Mouse (Mus musculus): Measurements from ENCODE around the gene Flt4. TPM values are rescaled to one million over a fixed set of nuclear protein-coding genes. Genes with fewer than 3 reads are reported as not detected.

Flt4 gene
- total RNA-seq, 2 experiments from 2014 or later = 2.2 to 2.5 TPM

DNA sequence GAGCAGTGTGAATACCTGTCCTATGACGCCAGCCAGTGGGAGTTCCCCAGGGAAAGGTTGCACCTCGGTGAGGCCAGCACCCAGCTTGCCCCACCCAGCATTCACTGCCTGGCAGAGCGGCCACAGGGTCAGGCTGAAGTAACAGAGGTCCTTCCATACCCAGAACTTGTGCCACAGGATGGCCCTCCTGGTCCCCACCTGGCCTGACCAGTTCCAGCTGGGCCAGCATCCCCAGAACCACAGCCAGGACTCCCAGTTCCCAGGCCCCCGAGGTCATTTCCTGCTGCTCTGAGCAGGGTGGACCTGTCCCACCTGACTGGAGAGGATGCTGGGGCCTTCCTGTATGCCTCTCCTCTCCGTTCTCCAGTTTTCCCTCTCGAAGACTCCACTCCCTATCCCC is 26.6 kb downstream of the Flt4 start:
- no peak for DNase-seq (ENCODE audit: low spot score in 2 of 2)
- intact Hi-C loops (cut with DNase I) = no loop called here

DNA sequence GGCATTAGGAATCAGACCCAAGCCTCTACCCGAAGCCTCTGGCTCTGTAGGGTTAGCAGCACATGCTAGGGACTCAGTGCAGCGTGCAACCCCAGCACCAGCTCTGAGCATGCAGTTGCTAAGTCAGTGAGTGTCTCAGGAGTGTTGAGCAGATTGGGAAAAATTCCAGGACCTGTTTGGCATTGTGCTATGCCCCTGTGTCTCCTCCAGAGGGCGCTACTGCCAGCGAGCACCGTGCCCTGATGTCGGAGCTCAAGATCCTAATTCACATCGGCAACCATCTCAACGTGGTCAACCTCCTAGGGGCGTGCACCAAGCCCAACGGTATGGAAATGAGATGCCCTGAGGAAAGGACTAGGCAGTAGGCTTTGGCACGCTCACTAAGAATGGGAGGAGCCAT is 27.4 kb downstream of the Flt4 start:
- intact Hi-C loops (cut with DNase I) = no loop called here
- DNase-seq (ENCODE audit: low spot score in 2 of 2) = no peak

DNA sequence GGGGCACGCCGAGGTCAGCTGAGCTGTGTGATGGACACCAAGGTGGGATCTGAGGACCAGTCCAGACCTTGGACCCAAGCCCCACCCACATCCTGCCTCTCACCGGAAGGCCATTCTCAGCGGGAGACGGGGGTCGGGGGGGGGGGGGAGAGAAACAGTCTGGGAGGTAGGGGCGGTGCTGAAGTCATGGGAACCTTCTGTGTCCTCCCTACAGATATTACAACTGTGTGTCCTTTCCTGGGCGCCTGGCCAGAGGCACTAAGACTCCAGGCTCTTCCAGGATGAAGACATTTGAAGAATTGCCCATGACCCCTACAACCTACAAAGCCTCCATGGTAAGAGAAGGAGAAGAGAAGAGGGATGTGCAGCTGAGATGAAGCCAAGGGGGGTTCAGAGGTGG is 36.6 kb downstream of the Flt4 start:
- intact Hi-C loops (cut with DNase I) = no loop called here
- DNase-seq (ENCODE audit: low spot score in 2 of 2) = no peak

DNA sequence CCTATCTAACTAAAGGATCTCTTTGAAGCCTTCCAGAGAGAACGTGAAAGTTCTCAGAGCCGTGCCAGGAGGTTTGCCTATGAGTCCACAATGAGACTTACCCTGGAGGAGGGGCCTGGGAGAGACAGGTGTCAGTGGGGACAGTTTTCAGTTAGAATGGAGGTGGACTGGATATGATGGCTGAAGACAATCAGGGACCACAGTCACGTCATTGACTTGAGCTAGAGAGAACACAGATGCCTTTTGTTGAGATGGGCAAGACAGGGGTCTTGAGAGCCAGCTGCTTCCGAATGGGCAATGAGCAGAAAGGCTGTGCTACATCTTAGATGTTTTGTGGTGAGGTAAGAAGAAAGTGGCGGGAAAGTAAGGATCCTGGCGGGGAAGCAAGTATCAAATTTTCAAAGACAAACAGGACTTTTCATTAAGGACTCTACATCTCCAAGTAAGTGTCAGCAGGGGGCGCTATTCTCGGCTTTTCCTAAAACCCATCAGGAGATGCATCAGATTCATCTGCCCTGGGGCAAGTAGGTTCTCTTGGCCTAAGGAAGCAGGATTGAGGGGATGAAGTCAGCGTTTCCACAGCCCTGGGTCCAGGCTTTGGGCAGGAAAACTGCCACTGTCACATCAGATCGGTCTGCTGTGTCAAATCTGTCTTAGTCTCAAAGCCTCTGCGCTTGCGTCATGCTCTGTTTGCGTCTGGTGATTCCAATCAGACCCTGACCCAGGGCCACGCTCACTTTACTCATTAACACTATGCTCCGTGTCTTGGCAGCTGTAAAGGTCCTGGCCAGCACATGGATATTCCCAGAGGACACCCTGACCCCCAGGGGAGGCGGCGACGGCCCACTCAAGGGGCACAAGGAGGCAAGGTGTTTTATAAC is 41.3 kb downstream of the Flt4 start:
- intact Hi-C loops (cut with DNase I) = loop anchor here (5.0 kb wide), 2 partner anchors 62 to 197 kb away; partner anchors contain the start of genes Cnot6 and Mapk9
- DNase-seq (ENCODE audit: low spot score in 2 of 2) = no peak

DNA sequence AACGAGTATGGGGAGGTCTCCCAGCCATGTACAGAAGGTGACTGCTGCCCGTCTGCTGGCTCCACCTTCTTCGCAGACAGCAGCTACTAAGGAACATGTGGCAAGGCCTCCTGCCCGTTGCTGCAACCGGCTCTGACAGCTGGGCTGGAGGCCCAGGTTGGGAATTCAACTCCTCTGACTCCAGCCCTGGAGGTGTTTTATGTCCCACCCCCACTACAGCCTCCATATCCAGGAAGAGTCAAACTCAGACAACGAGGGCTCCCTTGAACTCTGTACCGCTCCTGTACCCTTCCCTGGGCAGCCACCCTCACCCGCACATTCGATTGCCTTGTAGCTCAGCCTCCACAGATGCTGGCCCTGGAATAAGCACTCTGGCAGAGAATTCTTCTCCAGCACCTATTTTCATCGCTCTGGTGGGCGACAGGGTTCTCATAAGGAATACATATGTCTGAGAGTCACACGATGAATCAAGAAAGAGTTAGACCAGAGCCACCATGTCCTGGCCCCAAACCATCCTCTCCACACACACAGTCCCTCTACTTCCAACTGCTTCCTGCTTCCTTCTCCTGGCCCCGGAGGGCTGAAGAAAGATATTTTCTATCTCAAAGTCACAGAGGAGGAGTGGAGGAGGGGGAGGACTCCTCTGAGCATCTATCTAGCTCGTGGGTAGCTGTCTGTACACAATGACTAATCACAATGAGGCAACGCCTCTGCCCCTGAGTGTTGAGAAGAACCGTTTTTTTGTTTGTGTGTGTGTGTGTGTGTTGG is 42.1 kb downstream of the Flt4 start:
- intact Hi-C loops (cut with DNase I) = loop anchor here (5.0 kb wide), 2 partner anchors 61 to 196 kb away; partner anchors contain the start of genes Cnot6 and Mapk9
- DNase-seq (ENCODE audit: low spot score in 2 of 2) = peak; percentile 57 to 60

DNA sequence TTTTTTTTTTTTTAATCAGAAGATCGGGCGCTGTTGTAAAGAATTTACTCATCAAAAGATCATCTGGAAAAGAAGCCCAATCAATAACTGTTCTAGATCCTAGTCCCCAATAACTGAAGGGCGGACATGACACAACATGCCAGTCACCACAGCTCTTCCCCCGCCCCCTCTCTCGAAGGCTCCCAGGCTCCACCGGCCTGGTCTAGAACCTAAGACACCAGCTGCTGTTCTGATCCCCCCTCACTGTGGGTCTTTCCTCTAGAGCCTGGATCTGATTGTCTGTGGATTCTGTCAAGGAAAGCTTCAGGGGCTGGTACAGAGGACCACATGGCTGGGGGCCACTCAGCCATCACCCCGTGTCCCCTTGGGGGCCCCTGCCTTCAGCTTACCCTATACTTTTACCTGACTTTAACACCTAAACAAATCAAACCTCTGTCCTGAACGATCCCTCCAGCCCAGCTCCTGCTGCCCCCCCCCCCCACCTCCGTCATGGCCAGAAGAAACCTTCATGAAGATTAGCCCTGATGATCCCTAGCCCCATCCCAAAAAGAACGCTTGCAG is 42.8 kb downstream of the Flt4 start:
- DNase-seq (ENCODE audit: low spot score in 2 of 2) = no peak
- intact Hi-C loops (cut with DNase I) = loop anchor here (5.0 kb wide), 2 partner anchors 60 to 195 kb away; partner anchors contain the start of genes Cnot6 and Mapk9

DNA sequence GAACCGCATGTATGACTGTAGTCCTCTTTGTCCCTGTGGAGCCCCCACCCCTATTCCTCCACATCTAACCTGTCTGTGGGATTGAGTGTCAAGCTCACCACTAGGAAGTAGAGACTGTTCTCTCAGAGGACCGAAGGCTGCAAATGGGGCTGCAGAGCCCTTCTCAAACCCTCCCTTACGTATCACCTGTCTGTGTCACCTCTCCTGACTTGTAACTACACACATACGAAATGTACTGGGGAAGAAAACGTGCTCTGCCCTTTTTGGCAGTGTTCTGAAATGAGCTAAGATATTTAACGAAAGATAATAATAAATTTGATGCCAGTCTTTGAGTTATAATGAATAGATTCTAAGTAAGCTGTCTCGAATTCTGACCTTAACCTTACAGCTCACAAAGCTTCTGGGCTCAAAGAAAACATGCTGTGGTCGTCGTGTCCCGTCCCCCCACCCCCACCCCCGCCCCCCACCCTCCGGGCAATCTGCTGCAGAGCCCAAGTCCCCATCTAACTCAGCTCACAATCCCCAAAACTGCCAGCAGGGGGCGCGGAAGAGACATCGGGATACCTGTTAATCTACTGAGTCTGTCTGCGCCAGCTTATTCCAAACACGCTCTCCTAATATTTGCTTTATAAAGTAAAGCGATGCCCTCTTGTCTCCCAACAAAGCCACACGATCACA is 43.5 kb downstream of the Flt4 start:
- intact Hi-C loops (cut with DNase I) = loop anchor here (5.0 kb wide), 2 partner anchors 60 to 195 kb away; partner anchors contain the start of genes Cnot6 and Mapk9
- peak; percentile 74 to 86 for DNase-seq (ENCODE audit: low spot score in 2 of 2)

DNA sequence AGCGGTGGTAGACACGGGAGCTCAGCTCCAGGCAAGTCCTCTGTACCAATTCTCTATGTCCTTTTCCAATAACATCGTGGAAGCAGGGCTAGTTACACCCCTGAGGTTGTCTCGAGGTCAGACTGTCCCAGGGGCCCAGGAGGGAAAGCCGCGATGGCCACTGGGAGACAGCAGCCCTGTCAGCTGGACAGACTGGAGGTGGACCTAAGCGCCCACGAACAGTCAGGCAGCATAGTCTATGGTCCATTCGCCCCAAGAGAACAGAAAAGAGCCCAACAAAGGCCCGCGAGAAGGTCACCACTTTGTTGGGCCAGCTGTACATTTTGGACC is 44.0 kb downstream of the Flt4 start:
- no peak for DNase-seq (ENCODE audit: low spot score in 2 of 2)
- intact Hi-C loops (cut with DNase I) = loop anchor here (5.0 kb wide), 2 partner anchors 59 to 194 kb away; partner anchors contain the start of genes Cnot6 and Mapk9

DNA sequence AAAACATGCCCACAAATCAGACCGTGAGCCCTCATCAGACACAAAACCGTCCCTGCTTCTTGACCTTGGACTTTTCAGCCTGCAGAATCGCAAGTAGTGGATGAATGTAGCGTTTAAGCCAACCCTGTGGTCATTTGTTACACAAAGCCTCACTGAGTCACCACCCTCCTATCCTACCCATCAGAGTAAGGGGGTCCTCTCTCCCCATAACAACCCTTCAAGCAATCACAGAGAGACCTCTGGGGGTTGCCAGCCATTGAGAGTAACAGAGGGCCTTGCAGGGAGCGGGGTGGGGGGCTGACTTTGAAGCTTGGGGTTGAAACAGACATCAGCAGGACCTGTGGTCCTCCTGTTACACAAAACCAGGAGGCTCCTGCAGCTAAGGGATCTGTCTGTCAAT is 45.6 kb downstream of the Flt4 start:
- intact Hi-C loops (cut with DNase I) = loop anchor here (5.0 kb wide), 2 partner anchors 58 to 193 kb away; partner anchors contain the start of genes Cnot6 and Mapk9
- no peak for DNase-seq (ENCODE audit: low spot score in 2 of 2)

DNA sequence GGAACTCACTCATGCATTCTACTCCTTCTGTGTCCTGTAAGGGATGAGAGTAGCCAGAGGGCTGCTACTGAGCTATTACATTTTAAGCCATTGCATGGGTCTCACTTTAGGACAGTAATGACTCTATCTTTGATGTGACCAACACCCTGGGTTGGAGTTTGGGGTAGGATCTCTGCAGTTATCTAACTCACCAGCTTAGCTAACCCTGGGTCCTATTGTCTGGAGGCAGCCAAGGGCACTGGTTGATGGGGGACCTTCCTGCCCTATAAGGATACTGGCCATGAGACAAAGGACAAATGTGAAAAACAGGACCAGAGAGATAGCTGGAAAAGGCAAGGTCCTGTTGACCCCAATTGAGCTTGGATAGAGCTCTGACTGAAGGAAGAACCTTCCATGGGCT is 46.4 kb downstream of the Flt4 start:
- intact Hi-C loops (cut with DNase I) = no loop called here
- DNase-seq (ENCODE audit: low spot score in 2 of 2) = no peak

DNA sequence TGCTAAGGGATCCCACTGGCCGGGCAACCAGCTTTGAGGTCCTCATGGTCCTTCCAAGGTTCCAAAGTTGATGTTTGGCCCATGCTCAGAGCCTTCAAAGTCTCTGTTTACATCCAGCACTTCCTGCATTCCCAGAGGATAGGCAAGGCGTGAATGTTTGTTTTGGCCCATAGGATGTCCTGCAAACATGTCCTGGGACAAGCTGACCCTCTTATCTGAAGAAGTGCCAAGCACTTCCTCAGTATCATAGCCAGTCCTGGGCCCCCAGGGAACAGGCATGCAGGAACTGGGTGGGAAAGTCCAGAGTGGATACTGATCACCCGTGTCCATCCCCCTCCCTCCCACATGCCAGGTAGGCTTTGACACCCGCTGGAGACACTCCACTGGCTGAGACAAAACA is 49.0 kb downstream of the Flt4 start:
- intact Hi-C loops (cut with DNase I) = no loop called here
- DNase-seq (ENCODE audit: low spot score in 2 of 2) = no peak

DNA sequence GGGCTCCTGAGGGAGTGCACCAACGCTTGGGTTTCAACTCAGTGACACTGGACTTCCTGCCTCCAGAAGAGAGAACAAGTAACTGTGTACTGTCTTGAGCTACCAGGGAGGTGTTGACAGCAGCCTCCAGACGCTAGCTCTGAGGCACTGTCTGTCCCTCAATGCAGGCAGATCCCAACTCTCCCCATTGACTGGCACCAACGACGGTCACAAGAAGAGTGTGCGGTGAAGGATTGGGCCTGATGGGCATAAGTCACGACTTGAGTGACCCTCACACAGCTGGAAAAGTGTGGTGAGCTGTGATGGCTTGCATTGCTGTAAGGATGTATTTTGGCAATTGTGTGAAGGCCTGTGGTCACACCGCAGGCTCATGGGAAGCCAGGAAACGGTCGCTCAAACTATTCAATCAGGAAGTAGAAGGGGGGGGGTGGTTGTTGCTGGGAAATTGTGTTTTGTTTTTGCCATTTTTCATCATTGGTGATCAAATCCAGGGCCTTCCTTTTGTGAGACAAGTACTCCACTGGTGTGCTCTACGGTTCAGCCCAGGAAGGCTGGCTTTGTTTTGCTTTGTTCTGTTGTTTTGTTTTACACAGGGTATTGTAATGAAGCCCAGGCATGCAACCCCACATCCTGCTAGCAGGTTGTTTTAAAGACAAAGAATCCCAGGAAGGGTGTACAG is 49.9 kb downstream of the Flt4 start:
- intact Hi-C loops (cut with DNase I) = no loop called here

DNA sequence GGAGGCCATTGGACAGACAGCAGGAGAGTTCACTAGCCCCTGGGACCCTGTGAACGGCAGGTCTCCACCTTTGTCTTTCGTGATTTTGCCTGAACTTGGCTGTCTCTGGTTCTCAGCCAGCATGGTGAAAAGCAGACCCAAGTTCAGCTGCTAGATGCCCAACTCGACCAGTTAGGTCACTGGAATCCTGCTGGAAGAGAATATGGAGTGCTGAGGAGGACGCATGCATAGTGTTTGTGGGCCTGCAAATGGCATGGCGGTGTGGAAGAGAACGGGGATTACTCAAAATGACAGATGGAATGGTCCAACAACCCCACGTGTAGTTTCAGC is 50.4 kb downstream of the Flt4 start:
- intact Hi-C loops (cut with DNase I) = no loop called here
- no peak for DNase-seq (ENCODE audit: low spot score in 2 of 2)

More for the DNA sequence above, 49.9 kb downstream of the Flt4 start:
- no peak for DNase-seq (ENCODE audit: low spot score in 2 of 2)

DNA sequence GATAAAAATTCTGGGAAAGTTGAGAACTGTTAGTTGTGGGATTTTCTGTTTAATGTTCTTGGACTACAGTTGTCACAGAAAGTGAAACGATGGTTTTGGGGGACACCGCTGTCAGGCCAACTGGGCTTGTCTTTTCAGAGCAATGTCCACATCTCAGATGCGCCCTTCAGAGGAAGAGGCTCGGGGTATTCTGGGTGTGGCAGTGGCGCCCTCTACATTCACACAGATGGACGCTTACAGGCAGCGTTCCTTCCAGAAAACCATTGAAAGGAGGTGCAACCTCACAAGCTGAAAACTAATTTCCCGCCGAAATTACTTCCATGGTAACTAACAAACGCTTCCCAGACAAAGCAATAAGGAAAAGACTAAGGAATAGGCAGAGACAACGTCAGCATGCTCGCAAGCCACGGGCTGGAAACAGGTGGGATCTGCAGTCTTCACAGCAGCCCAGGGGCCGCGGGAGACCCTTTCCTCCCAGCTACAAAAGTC is 53.3 kb downstream of the Flt4 start:
- intact Hi-C loops (cut with DNase I) = no loop called here

DNA sequence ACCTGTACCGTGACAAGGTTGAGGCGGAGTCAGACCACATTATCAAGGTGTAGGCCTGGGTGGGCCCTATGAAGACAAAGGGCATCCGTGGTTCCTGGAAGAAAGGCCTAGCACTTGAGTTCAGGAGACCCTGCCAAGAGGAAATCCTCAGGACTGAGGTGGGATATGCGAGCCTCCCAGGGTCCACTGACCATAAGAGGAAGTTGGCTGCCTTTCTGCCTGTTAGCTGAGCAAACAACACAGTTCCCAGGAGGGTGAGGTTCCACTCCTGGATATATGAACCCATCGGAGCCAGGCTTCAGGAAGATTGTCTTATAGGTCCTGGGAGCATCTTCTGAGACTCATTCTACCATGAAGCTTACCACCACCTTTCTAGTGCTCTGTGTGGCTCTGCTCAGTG is 54.2 kb downstream of the Flt4 start, which contains the start of gene Scgb3a1:
Gene Scgb3a1, plus strand, starts transcription at position 301 of the 400 bp plus-strand sequence.
- no peak for DNase-seq (ENCODE audit: low spot score in 2 of 2)
- intact Hi-C loops (cut with DNase I) = no loop called here

More for the DNA sequence above, 53.3 kb downstream of the Flt4 start:
- DNase-seq (ENCODE audit: low spot score in 2 of 2) = no peak

DNA sequence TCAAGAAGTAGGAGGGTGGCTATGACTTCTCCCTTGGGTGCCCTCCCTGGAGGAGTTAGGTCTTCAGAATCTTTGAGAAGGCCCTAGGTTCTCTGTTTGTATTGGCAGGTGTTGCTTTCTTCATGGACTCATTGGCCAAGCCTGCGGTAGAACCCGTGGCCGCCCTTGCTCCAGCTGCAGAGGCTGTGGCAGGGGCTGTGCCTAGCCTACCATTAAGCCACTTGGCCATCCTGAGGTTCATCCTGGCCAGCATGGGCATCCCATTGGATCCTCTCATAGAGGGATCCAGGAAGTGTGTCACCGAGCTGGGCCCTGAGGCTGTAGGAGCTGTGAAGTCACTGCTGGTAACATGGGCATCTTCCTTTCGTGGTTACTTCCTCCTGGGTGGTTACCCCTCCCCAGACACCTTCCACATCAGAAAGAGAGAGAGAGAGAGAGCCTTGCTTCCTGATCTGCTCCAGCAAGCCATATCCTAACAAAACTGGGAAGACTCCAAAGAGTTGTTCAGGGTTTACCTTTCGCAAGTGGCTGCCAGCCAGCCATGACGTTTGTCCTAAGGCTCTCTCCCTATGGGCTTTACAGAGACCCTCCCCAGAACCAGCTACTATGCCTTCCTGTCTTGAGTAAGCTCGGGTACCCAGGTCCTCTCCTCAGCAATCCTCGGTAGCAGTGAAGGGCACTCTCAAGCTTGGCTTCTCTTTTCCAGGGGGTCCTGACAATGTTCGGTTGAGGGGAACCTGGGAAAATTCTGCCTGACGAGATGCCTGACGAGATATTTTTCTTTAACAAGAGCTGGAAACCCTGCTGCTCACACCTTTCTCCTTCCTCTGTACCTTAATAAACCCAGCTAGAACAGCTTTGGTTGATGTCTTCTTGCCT is 55.4 kb downstream of the Flt4 start:
- intact Hi-C loops (cut with DNase I) = no loop called here

DNA sequence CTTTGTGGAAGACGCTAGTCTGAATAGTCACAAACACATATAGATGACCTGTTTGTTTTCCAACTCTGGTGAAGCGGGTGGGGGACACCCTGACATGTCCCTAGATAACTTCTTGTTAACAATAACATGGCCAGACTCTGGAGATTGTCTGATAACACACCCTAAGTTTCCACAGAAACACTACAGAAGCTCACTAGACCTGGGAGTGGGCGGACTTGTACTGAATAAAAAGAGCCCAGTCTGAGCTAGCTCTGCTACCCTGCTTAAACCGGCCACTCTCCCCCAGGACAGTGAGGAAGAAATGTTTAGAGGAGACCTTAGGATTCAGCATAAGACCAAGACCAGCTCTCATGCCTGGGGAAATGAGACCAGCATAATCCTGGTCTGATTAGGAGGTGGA is 56.4 kb downstream of the Flt4 start:
- DNase-seq (ENCODE audit: low spot score in 2 of 2) = no peak
- intact Hi-C loops (cut with DNase I) = no loop called here

More for the DNA sequence above, 55.4 kb downstream of the Flt4 start:
- DNase-seq (ENCODE audit: low spot score in 2 of 2) = no peak

DNA sequence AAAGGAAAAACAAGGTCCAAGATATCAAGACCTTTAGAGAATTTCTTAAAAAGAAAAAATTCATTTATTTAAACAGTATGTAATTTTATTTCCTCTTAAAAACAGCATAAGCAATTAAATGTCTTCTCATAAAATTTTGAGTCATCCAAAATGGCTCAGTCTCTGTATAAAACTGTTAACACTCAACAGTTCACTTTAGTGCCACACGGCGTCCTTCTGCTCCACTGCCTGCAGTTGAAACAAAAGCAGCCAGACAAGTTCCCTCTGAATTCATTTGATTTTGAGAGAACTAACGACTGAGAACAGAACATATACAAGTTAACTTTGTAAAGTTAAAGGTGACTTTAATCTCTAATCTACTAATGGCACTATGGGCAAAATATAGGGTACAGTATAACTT is 64.4 kb downstream of the Flt4 start:
- DNase-seq (ENCODE audit: low spot score in 2 of 2) = no peak

More for the DNA sequence above, 64.4 kb downstream of the Flt4 start:
- intact Hi-C loops (cut with DNase I) = no loop called here
